ENCODE assay signal across 10 mouse cellular contexts in the genomic region with DNA sequence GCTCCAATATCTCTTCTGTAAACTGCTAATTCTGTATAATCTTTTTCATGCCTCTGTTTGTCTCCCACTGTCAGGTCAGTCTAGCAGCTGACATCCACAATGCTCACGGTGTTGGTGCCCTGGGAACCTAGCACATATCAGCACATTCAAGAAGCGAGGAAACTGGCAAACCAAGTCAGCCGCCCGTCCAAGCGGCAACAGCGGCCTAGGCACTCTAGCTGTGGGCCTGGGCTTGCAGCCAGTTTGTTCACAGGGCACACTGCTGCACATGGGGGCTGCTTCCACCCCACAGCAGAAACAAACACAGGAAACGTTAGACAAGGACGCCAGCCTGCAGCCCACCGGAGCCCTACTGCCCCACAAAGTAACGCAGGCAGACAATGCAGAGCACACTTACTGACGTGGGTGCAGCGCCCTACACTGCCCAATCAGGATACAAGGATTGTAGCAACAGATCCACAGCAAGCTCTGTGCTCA. TPM values are rescaled to one million over a fixed set of nuclear protein-coding genes. Genes with fewer than 3 reads are reported as not detected.
DNase-seq lines count a peak whose midpoint lies in the region; ATAC-seq and TF ChIP-seq lines count a peak whose summit lies in the region.
"Had no signal": no experiment of that assay in that cellular context is flagged by ENCODE, and none has a peak within 500 bp of the region (broad histone marks: within the 10 kb centered on the region; RNA-seq: fewer than 3 reads in every experiment).

No protein-coding gene starts in this region.

- H3K9ac ChIP-seq in intestine, embryonic 14.5 days (ENCODE audit: low read length), result no peak overlapping the region
- no peak overlapping the region for H3K9ac ChIP-seq in intestine, postnatal 0 days (ENCODE audit: low read depth, low read length)
- H3K9ac ChIP-seq in heart, postnatal 0 days (replicated peaks; ENCODE audit: low read depth, low read length), result no peak overlapping the region
- H3K9ac ChIP-seq in lung, postnatal 0 days (replicated peaks; ENCODE audit: low read depth), result no peak overlapping the region

- no peak overlapping the region for H3K4me2 ChIP-seq in intestine, embryonic 14.5 days (ENCODE audit: low read length)
- H3K4me2 ChIP-seq in intestine, postnatal 0 days (replicated peaks; ENCODE audit: low read depth), result no peak overlapping the region
- no peak overlapping the region for H3K4me2 ChIP-seq in heart, postnatal 0 days (ENCODE audit: low read depth, low read length)
- H3K4me2 ChIP-seq in lung, postnatal 0 days (replicated peaks; ENCODE audit: low read depth, low read length), result no peak overlapping the region

- no peak for ATAC-seq in intestine, embryonic 14.5 days (replicated peaks; ENCODE audit: low FRiP score, low TSS enrichment, low read depth)
- no peak for ATAC-seq in intestine, postnatal 0 days
- peak; percentile 57 for ATAC-seq in heart, postnatal 0 days (ENCODE audit: insufficient read depth, low read depth)
- peak; percentile 87 for ATAC-seq in lung, postnatal 0 days
- ATAC-seq: Patski had no signal

- no peaks in the 10 kb centered on the region for H3K9me3 ChIP-seq in intestine, embryonic 14.5 days (ENCODE audit: control insufficient read depth, low read length)
- H3K9me3 ChIP-seq in intestine, postnatal 0 days (ENCODE audit: control insufficient read depth), result no peaks in the 10 kb centered on the region
- H3K9me3 ChIP-seq in heart, postnatal 0 days (replicated peaks; ENCODE audit: control insufficient read depth, low read length), result no peaks in the 10 kb centered on the region
- H3K9me3 ChIP-seq in lung, postnatal 0 days (ENCODE audit: low read length), result no peaks in the 10 kb centered on the region

- H3K4me3 ChIP-seq in intestine, embryonic 14.5 days (ENCODE audit: low read depth, low read length), result no peak overlapping the region
- H3K4me3 ChIP-seq in intestine, postnatal 0 days (ENCODE audit: low read depth, low read length), result no peak overlapping the region
- H3K4me3 ChIP-seq in bone marrow, adult 2 months (replicated peaks; ENCODE audit: control insufficient read depth, low read depth, low read length), result no peak overlapping the region
- no peak overlapping the region for H3K4me3 ChIP-seq in heart, postnatal 0 days (ENCODE audit: low read depth, low read length)
- no peak overlapping the region for H3K4me3 ChIP-seq in lung, postnatal 0 days (ENCODE audit: low read depth, low read length)

- DNase-seq in intestine, embryonic 14.5 days (ENCODE audit: low spot score), result no peak
- no peak for DNase-seq in heart, postnatal 0 days (ENCODE audit: low spot score)
- DNase-seq in lung, postnatal 0 days (ENCODE audit: low spot score), result peak; percentile 33
- no peak for DNase-seq in urinary bladder, postnatal 4 days (ENCODE audit: low spot score in 2 of 2)
- no peak for DNase-seq in ovary, postnatal 10 days (ENCODE audit: low spot score)
- DNase-seq in cerebellum, adult 9-10 months, result no peak

- no peaks in the 10 kb centered on the region for H3K27me3 ChIP-seq in intestine, embryonic 14.5 days (replicated peaks; ENCODE audit: control insufficient read depth, insufficient read depth, low read length)
- no peaks in the 10 kb centered on the region for H3K27me3 ChIP-seq in intestine, postnatal 0 days (replicated peaks; ENCODE audit: control insufficient read depth, insufficient read depth, low read length)
- H3K27me3 ChIP-seq in heart, postnatal 0 days (ENCODE audit: control insufficient read depth, insufficient read depth, low read length), result no peaks in the 10 kb centered on the region
- H3K27me3 ChIP-seq in lung, postnatal 0 days (replicated peaks; ENCODE audit: insufficient read depth, low read length), result no peaks in the 10 kb centered on the region
- H3K27me3 ChIP-seq: Patski had no signal

- TF ChIP-seq POLR2A in bone marrow, adult 2 months (IDR thresholded peaks at IDR 0.05; ENCODE audit: borderline replicate concordance, control insufficient read depth, low read depth, low read length), result no peak

- no peaks in the 10 kb centered on the region for H3K4me1 ChIP-seq in intestine, embryonic 14.5 days (replicated peaks; ENCODE audit: control insufficient read depth, insufficient read depth, low read length)
- H3K4me1 ChIP-seq in intestine, postnatal 0 days (replicated peaks; ENCODE audit: control insufficient read depth, insufficient read depth, low read length), result no peaks in the 10 kb centered on the region
- H3K4me1 ChIP-seq in bone marrow, adult 2 months (ENCODE audit: control insufficient read depth, insufficient read depth, low read length), result peaks cover 8% of the 10 kb centered on the region
- no peaks in the 10 kb centered on the region for H3K4me1 ChIP-seq in heart, postnatal 0 days (ENCODE audit: control insufficient read depth, insufficient read depth)
- H3K4me1 ChIP-seq in lung, postnatal 0 days (ENCODE audit: insufficient read depth, low read depth, low read length), result no peaks in the 10 kb centered on the region

- 0 out of 2 replicates have a peak overlapping the region, but pooled peaks have one; percentile 33 for H3K27ac ChIP-seq in intestine, embryonic 14.5 days (ENCODE audit: low read depth)
- no peak overlapping the region for H3K27ac ChIP-seq in intestine, postnatal 0 days (ENCODE audit: low read depth, low read length)
- H3K27ac ChIP-seq in bone marrow, adult 2 months (ENCODE audit: control insufficient read depth, insufficient read depth, low read depth, low read length, poor library complexity), result peak overlapping the region; percentile 81
- H3K27ac ChIP-seq in heart, postnatal 0 days (ENCODE audit: low read depth), result peak overlapping the region; percentile 36; the same call in 1 of the 2 replicates
- H3K27ac ChIP-seq in lung, postnatal 0 days (ENCODE audit: low read length), result no peak overlapping the region
- H3K27ac ChIP-seq: macrophage had no signal

- no peak for TF ChIP-seq CTCF in intestine, postnatal 0 days (IDR thresholded peaks at IDR 0.05; ENCODE audit: low read depth)
- TF ChIP-seq CTCF in bone marrow, adult 2 months (IDR thresholded peaks at IDR 0.05; ENCODE audit: control insufficient read depth, insufficient read depth, low read length), result no peak
- TF ChIP-seq CTCF in heart, postnatal 0 days (IDR thresholded peaks at IDR 0.05; ENCODE audit: low read depth), result no peak
- 0 out of 2 replicates have a peak, but pooled peaks have one; percentile 5 for TF ChIP-seq CTCF in lung, postnatal 0 days (IDR thresholded peaks at IDR 0.05)

- TF ChIP-seq EP300 in heart, postnatal 0 days (IDR thresholded peaks at IDR 0.05; ENCODE audit: low read depth), result no peak
- no peak for TF ChIP-seq EP300 in lung, postnatal 0 days (IDR thresholded peaks at IDR 0.05)

- peaks cover 13% of the 10 kb centered on the region for H3K36me3 ChIP-seq in intestine, embryonic 14.5 days (ENCODE audit: control insufficient read depth, insufficient read depth, low read length)
- H3K36me3 ChIP-seq in intestine, postnatal 0 days (ENCODE audit: control insufficient read depth, insufficient read depth), result peaks cover 5% of the 10 kb centered on the region; the same call in 1 of the 2 replicates
- H3K36me3 ChIP-seq in heart, postnatal 0 days (replicated peaks; ENCODE audit: control insufficient read depth, insufficient read depth, low read length), result peaks cover 25% of the 10 kb centered on the region
- H3K36me3 ChIP-seq in lung, postnatal 0 days (ENCODE audit: insufficient read depth, low read length), result no peaks in the 10 kb centered on the region

- 74% methylated on average over 12 of the region's 12 CpGs for WGBS in intestine, embryonic 14.5 days
- WGBS in intestine, postnatal 0 days, result 73% methylated on average over 12 of the region's 12 CpGs
- 19% methylated on average over 12 of the region's 12 CpGs for WGBS in bone marrow, adult 2 months
- WGBS in heart, postnatal 0 days, result 35% methylated on average over 12 of the region's 12 CpGs
- 48% methylated on average over 12 of the region's 12 CpGs for WGBS in lung, postnatal 0 days

RNA-seq across cellular contexts. Expression of a gene that starts 31.1 kb away (rescaled TPM):
- 10.9 and 15.6 TPM in 2 replicates for polyA plus RNA-seq in intestine, embryonic 14.5 days (2014; fragmentation: Nextera tagmentation; extraction: Ambion mirVana)
- polyA plus RNA-seq in intestine, postnatal 0 days (2015; fragmentation: Nextera tagmentation; extraction: Ambion mirVana), result 2.7 and 2.9 TPM in 2 replicates
- polyA plus RNA-seq in bone marrow, adult 2 months (2011; ENCODE audit: insufficient read depth, insufficient read length, low replicate concordance, missing spikeins), result 10.1 and 11.1 TPM in 2 replicates
- 5.4 and 21.1 TPM in 2 replicates for total RNA-seq in heart, postnatal 0 days (2014; rRNA removed; ENCODE audit: low replicate concordance)
- 8.0 and 8.4 TPM in 2 replicates for polyA plus RNA-seq in heart, postnatal 0 days (2015; fragmentation: Nextera tagmentation; extraction: Ambion mirVana)
- polyA plus RNA-seq in lung, postnatal 0 days (2015; fragmentation: Nextera tagmentation; extraction: Ambion mirVana), result 4.3 and 5.0 TPM in 2 replicates

Comparison
In these comparisons a context has a peak if more than half of its experiments do, and no peak if none do; other contexts are left out.
1. H3K27ac ChIP-seq: peak in intestine, embryonic 14.5 days (single experiment), bone marrow, adult 2 months (single experiment) and heart, postnatal 0 days (single experiment); none in intestine, postnatal 0 days (single experiment) and lung, postnatal 0 days (single experiment).
2. ATAC-seq: peak in heart, postnatal 0 days (single experiment) and lung, postnatal 0 days (single experiment); none in intestine, embryonic 14.5 days (single experiment) and intestine, postnatal 0 days (single experiment).